Mouse (Mus musculus) lung, postnatal 0 days (tissue): ENCODE measurements around the gene Parp9.
"Not testable (repeated sequence)": the region's sequence is repeated elsewhere in the genome, so short reads cannot be mapped to it uniquely, and the experiment has no call there.

ENCODE experiments used
- CTCF ChIP-seq: IDR thresholded peaks from 2 replicates; pipeline ENCODE4 v1.5.1; 2016; ENCODE audit warnings: antibody characterized with exemption, mild to moderate bottlenecking
- EP300 ChIP-seq: IDR thresholded peaks from 2 replicates; pipeline ENCODE4 v1.6.1; 2016; ENCODE audit warnings: antibody characterized with exemption, mild to moderate bottlenecking, control low read depth

DNA sequence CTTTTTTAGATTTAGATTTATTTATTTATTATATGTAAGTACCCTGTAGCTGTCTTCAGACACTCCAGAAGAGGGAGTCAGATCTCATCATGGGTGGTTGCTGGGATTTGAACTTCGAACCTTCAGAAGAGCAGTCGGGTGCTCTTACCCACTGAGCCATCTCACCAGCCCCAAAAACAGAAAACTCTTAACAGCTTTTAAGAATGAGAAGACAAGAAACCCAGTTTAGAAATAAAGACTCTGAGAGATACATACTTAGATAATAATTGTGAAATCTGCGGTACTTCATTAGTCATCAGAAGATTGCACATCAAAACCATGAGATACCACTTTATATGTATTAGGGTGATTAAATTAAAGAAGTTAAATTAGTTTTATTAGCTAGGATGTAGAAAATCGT, 60.6 kb downstream of the Parp9 start:
- not testable (repeated sequence) for TF ChIP-seq CTCF, EP300
